Mouse (Mus musculus): ENCODE data around the gene Adgrl3. TPM values are rescaled to one million over a fixed set of nuclear protein-coding genes. Genes with fewer than 3 reads are reported as not detected.

Adgrl3 gene
- polyA plus RNA-seq, 1 experiment from 2014 or later = 24.5 TPM

GRCm38 (mm10) chr5:81674275-81674974, 654.5 kb downstream of the Adgrl3 start:
- 90% methylated on average over 4 of the region's 4 CpGs for WGBS
- peaks cover 2% of the 10 kb centered on the region; the same call in 1 of the 2 replicates for H3K27me3 ChIP-seq (replicated peaks; ENCODE audit: control insufficient read depth, insufficient read depth, low read length)

GRCm38 (mm10) chr5:81674975-81675371, 655.0 kb downstream of the Adgrl3 start:
- ATAC-seq = no peak
- Histone ChIP-seq H3K36me3 (ENCODE audit: control insufficient read depth, insufficient read depth, low read length) (no peaks in the 10 kb centered on the region), H3K4me1 (ENCODE audit: control insufficient read depth, insufficient read depth, low read length) (no peaks in the 10 kb centered on the region), H3K9me3 (replicated peaks; ENCODE audit: control insufficient read depth, low read length) (no peaks in the 10 kb centered on the region), H3K27ac (ENCODE audit: low read depth, low read length) (no peak overlapping the region), H3K4me3 (ENCODE audit: low read depth, low read length) (no peak overlapping the region), H3K27me3 (replicated peaks; ENCODE audit: control insufficient read depth, insufficient read depth, low read length) (no peaks in the 10 kb centered on the region; the same call in 1 of the 2 replicates), H3K4me2 (ENCODE audit: low read length) (no peak overlapping the region), H3K9ac (ENCODE audit: low read length) (no peak overlapping the region)
- DNase-seq (ENCODE audit: low spot score) = no peak
- WGBS = 75% methylated on average over 1 of the region's 1 CpGs

More at GRCm38 (mm10) chr5:81674275-81674974, 654.5 kb downstream of the Adgrl3 start:
- no peak overlapping the region for H3K4me2 ChIP-seq (ENCODE audit: low read length)
- no peak overlapping the region for H3K9ac ChIP-seq (ENCODE audit: low read length)
- H3K4me1 ChIP-seq (ENCODE audit: control insufficient read depth, insufficient read depth, low read length) = no peaks in the 10 kb centered on the region
- no peaks in the 10 kb centered on the region for H3K36me3 ChIP-seq (ENCODE audit: control insufficient read depth, insufficient read depth, low read length)
- no peak for DNase-seq (ENCODE audit: low spot score)
- H3K9me3 ChIP-seq (replicated peaks; ENCODE audit: control insufficient read depth, low read length) = no peaks in the 10 kb centered on the region
- no peak overlapping the region for H3K4me3 ChIP-seq (ENCODE audit: low read depth, low read length)
- no peak for ATAC-seq
- no peak overlapping the region for H3K27ac ChIP-seq (ENCODE audit: low read depth, low read length)

GRCm38 (mm10) chr5:81676896-81677295, 657.0 kb downstream of the Adgrl3 start:
- Histone ChIP-seq H3K4me3 (ENCODE audit: low read depth, low read length) (no peak overlapping the region), H3K27ac (ENCODE audit: low read depth, low read length) (no peak overlapping the region), H3K9me3 (replicated peaks; ENCODE audit: control insufficient read depth, low read length) (no peaks in the 10 kb centered on the region), H3K27me3 (replicated peaks; ENCODE audit: control insufficient read depth, insufficient read depth, low read length) (no peaks in the 10 kb centered on the region; the same call in 1 of the 2 replicates), H3K4me2 (ENCODE audit: low read length) (no peak overlapping the region), H3K36me3 (ENCODE audit: control insufficient read depth, insufficient read depth, low read length) (no peaks in the 10 kb centered on the region), H3K9ac (ENCODE audit: low read length) (no peak overlapping the region), H3K4me1 (ENCODE audit: control insufficient read depth, insufficient read depth, low read length) (no peaks in the 10 kb centered on the region)
- ATAC-seq (no peak), DNase-seq (ENCODE audit: low spot score) (peak; percentile 13)
- WGBS = 80% methylated on average over 1 of the region's 1 CpGs

- Histone ChIP-seq H3K27me3 (replicated peaks; ENCODE audit: control insufficient read depth, insufficient read depth, low read length) (no peaks in the 10 kb centered on the region), H3K27ac (ENCODE audit: low read depth, low read length) (no peak overlapping the region), H3K4me2 (ENCODE audit: low read length) (no peak overlapping the region), H3K4me1 (ENCODE audit: control insufficient read depth, insufficient read depth, low read length) (no peaks in the 10 kb centered on the region), H3K36me3 (ENCODE audit: control insufficient read depth, insufficient read depth, low read length) (no peaks in the 10 kb centered on the region), H3K9me3 (replicated peaks; ENCODE audit: control insufficient read depth, low read length) (no peaks in the 10 kb centered on the region), H3K9ac (ENCODE audit: low read length) (no peak overlapping the region), H3K4me3 (ENCODE audit: low read depth, low read length) (no peak overlapping the region)
- DNase-seq (ENCODE audit: low spot score) (peak; percentile 11), ATAC-seq (no peak)
- WGBS = 76% methylated on average over 3 of the region's 3 CpGs
Measured at GRCm38 (mm10) chr5:81686206-81686605, 666.3 kb downstream of the Adgrl3 start.

- DNase-seq (ENCODE audit: low spot score) (no peak), ATAC-seq (no peak)
- WGBS = 87% methylated on average over 4 of the region's 4 CpGs
- Histone ChIP-seq H3K9ac (ENCODE audit: low read length) (no peak overlapping the region), H3K4me1 (ENCODE audit: control insufficient read depth, insufficient read depth, low read length) (no peaks in the 10 kb centered on the region), H3K9me3 (replicated peaks; ENCODE audit: control insufficient read depth, low read length) (no peaks in the 10 kb centered on the region), H3K27me3 (replicated peaks; ENCODE audit: control insufficient read depth, insufficient read depth, low read length) (no peaks in the 10 kb centered on the region), H3K4me3 (ENCODE audit: low read depth, low read length) (no peak overlapping the region), H3K36me3 (ENCODE audit: control insufficient read depth, insufficient read depth, low read length) (no peaks in the 10 kb centered on the region), H3K4me2 (ENCODE audit: low read length) (no peak overlapping the region), H3K27ac (ENCODE audit: low read depth, low read length) (no peak overlapping the region)
Measured at GRCm38 (mm10) chr5:81686845-81687244, 666.9 kb downstream of the Adgrl3 start.

GRCm38 (mm10) chr5:81729620-81730019, 709.7 kb downstream of the Adgrl3 start:
- ATAC-seq (no peak), DNase-seq (ENCODE audit: low spot score) (no peak)
- no peak overlapping the region for H3K4me3 ChIP-seq (ENCODE audit: low read depth, low read length)
- no peaks in the 10 kb centered on the region for H3K4me1 ChIP-seq (ENCODE audit: control insufficient read depth, insufficient read depth, low read length)
- no peak overlapping the region for H3K9ac ChIP-seq (ENCODE audit: low read length)
- no peak overlapping the region for H3K4me2 ChIP-seq (ENCODE audit: low read length)
- no peaks in the 10 kb centered on the region for H3K36me3 ChIP-seq (ENCODE audit: control insufficient read depth, insufficient read depth, low read length)
- H3K27ac ChIP-seq (ENCODE audit: low read depth, low read length) = no peak overlapping the region
- H3K27me3 ChIP-seq (replicated peaks; ENCODE audit: control insufficient read depth, insufficient read depth, low read length) = no peaks in the 10 kb centered on the region
- no peaks in the 10 kb centered on the region for H3K9me3 ChIP-seq (replicated peaks; ENCODE audit: control insufficient read depth, low read length)
- WGBS = 82% methylated on average over 3 of the region's 3 CpGs

GRCm38 (mm10) chr5:81736008-81736407, 716.1 kb downstream of the Adgrl3 start:
- no peak overlapping the region for H3K9ac ChIP-seq (ENCODE audit: low read length)
- no peak overlapping the region for H3K27ac ChIP-seq (ENCODE audit: low read depth, low read length)
- H3K9me3 ChIP-seq (replicated peaks; ENCODE audit: control insufficient read depth, low read length) = no peaks in the 10 kb centered on the region
- no peaks in the 10 kb centered on the region for H3K4me1 ChIP-seq (ENCODE audit: control insufficient read depth, insufficient read depth, low read length)
- DNase-seq (ENCODE audit: low spot score) (peak; percentile 72), ATAC-seq (peak; percentile 83)
- no peaks in the 10 kb centered on the region for H3K27me3 ChIP-seq (replicated peaks; ENCODE audit: control insufficient read depth, insufficient read depth, low read length)
- no peaks in the 10 kb centered on the region for H3K36me3 ChIP-seq (ENCODE audit: control insufficient read depth, insufficient read depth, low read length)
- H3K4me3 ChIP-seq (ENCODE audit: low read depth, low read length) = no peak overlapping the region
- 64% methylated on average over 3 of the region's 3 CpGs for WGBS
- no peak overlapping the region for H3K4me2 ChIP-seq (ENCODE audit: low read length)

- WGBS = 67% methylated on average over 3 of the region's 3 CpGs
- DNase-seq (ENCODE audit: low spot score) (peak; percentile 59), ATAC-seq (peak; percentile 59; the same call in 1 of the 2 replicates)
- Histone ChIP-seq H3K36me3 (ENCODE audit: control insufficient read depth, insufficient read depth, low read length) (no peaks in the 10 kb centered on the region), H3K4me1 (ENCODE audit: control insufficient read depth, insufficient read depth, low read length) (no peaks in the 10 kb centered on the region), H3K4me3 (ENCODE audit: low read depth, low read length) (no peak overlapping the region), H3K9ac (ENCODE audit: low read length) (no peak overlapping the region), H3K27ac (ENCODE audit: low read depth, low read length) (no peak overlapping the region), H3K9me3 (replicated peaks; ENCODE audit: control insufficient read depth, low read length) (no peaks in the 10 kb centered on the region), H3K27me3 (replicated peaks; ENCODE audit: control insufficient read depth, insufficient read depth, low read length) (no peaks in the 10 kb centered on the region), H3K4me2 (ENCODE audit: low read length) (no peak overlapping the region)
Measured at GRCm38 (mm10) chr5:81738286-81739032, 718.5 kb downstream of the Adgrl3 start.

GRCm38 (mm10) chr5:81752426-81752825, 732.5 kb downstream of the Adgrl3 start:
- H3K4me2 ChIP-seq (ENCODE audit: low read length) = no peak overlapping the region
- H3K36me3 ChIP-seq (ENCODE audit: control insufficient read depth, insufficient read depth, low read length) = no peaks in the 10 kb centered on the region
- DNase-seq (ENCODE audit: low spot score) (no peak), ATAC-seq (no peak)
- H3K4me3 ChIP-seq (ENCODE audit: low read depth, low read length) = no peak overlapping the region
- H3K9me3 ChIP-seq (replicated peaks; ENCODE audit: control insufficient read depth, low read length) = no peaks in the 10 kb centered on the region
- H3K9ac ChIP-seq (ENCODE audit: low read length) = no peak overlapping the region
- no peaks in the 10 kb centered on the region for H3K27me3 ChIP-seq (replicated peaks; ENCODE audit: control insufficient read depth, insufficient read depth, low read length)
- no peaks in the 10 kb centered on the region for H3K4me1 ChIP-seq (ENCODE audit: control insufficient read depth, insufficient read depth, low read length)
- H3K27ac ChIP-seq (ENCODE audit: low read depth, low read length) = no peak overlapping the region
- WGBS = 89% methylated on average over 3 of the region's 3 CpGs

All from forebrain, embryonic 14.5 days (tissue).